Mouse (Mus musculus): ENCODE data around the gene Adam12.

Adam12 gene

GRCm38 (mm10) chr7:134150305-134150704, 81.6 kb downstream of the Adam12 start:
- DNase-seq (ENCODE audit: low spot score): no peak

- DNase-seq (ENCODE audit: low spot score): no peak
Observed at GRCm38 (mm10) chr7:134149351-134149750, 82.6 kb downstream of the Adam12 start.

DNA sequence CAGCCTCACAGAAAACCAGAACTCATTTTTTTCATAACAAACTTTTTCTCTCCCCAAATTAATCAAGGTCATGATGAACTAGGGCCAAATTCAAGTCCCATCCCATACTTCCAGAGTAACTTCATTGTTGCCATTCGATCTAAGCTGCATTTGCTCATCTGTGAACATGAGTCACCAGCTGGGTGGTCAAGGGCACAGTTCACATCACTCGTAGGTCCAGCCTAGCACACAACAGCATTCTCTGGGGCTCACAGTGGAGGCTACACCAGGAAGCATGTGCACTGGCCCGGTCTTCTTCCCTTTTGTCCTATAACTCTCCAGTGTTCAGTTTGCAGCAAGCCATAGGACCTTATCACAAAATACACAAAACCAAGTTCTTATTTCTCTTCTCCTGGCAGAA, 84.4 kb downstream of the Adam12 start:
- no peak for DNase-seq (ENCODE audit: low spot score)

DNA sequence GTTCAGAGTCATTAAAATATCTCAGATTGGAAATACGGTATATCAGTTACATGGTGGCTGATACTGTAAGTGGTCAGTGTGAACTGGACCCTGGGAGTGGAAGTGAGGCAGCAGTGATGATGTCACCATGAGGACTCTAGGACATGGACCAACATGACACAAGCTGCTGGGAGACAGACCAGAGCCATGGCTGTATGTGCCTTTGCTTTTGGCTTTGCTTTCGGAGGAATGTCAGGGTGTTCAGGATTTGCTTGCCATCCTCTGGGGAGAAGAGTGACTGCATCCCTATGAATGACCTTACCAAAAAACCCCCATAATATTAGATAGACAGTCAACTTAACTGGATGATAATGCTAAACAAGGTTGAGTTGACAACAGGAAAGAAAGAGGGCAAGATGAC, 85.1 kb downstream of the Adam12 start:
- DNase-seq (ENCODE audit: low spot score): no peak

DNA sequence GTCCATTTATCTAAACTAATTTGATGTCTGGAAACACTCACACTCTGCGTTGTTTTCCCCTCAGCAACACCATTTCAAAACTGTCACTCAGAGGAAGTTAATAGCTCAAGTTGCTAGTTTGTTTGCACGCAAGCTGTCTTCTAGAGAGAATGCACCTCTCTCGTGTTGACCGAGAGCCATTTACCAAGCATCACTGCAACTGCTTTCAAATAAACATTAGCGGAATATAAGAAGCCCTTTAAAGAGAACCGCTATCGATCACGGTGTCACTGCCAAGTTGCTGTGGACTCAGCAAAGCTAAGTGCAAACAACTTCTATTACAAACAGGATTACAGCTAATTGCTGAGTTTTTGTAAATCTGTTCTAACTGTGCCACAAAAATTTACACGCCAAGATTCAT, 87.8 kb downstream of the Adam12 start:
- no peak for DNase-seq (ENCODE audit: low spot score)

DNA sequence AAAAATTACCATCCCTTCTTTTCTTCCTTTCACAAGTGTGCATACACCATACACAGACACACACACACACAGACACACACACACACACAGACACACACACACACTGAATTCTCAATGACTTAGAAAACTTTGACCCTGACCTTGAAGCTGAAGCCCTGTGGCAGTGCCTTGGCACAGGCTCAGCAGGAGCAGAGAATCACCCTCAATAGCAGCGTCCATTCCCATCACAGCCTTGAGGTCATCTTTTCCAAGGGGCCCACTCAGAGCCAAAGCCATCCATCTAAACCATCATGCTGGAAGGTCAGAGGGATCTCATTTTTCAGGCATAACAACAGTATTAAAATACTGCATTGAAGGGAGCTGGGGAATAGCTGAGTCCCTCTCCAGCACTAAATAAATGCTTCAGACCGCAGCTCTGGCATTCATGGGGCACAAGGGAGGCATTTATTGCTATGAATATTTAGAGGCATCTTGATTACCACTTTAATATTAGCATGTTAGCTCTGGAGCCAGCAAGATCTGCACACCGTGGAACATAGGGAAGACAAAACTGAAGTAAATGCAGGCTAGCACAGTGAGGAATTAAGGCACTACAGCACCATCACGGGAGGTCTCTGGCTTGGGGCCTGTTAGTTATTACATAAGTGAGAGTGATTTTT, 92.5 kb downstream of the Adam12 start:
- no peak for DNase-seq (ENCODE audit: low spot score)

GRCm38 (mm10) chr7:134132323-134132722, 99.6 kb downstream of the Adam12 start:
- no peak for DNase-seq (ENCODE audit: low spot score)

DNA sequence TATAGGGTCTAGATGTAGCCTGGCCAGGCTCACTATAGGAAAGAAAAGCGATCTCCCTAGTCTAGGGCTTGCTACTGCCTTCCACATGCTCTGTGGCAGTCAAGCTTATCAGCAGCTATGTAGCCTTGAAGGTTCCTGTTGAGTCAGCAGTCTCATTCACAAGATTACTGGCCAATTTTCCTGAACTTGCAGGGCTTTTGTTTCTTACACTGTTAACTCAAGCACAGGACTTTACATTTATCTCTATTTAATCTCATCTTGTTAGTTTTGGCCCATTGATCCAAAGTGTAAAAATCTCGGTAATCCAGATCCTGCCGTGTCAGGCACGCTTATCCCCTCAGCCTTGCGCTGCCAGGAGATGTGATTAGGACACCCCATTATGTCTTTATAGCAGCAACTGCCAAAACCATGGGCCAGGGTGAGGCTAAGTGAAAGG, 103.8 kb downstream of the Adam12 start:
- no peak for DNase-seq (ENCODE audit: low spot score)

DNA sequence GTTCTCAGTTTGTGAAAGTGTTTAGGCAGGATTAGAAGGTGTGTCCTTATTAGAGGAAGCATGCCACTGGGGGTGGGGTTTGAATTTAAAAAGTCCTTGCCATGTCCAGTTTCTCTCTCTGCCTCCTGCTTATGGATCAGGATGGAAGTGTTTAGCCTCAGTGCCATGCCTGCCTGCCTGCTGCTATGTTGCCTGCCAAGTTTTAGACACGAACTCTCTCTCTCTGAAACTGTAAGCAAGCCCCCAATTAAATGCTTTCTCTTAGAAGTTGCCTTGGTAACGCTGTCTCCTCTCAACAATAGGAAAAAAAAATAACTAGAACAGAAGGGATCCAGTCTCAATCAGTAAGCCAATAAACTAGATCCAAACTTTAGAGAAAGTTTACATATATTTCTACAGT, 110.5 kb downstream of the Adam12 start:
- no peak for DNase-seq (ENCODE audit: low spot score)

DNA sequence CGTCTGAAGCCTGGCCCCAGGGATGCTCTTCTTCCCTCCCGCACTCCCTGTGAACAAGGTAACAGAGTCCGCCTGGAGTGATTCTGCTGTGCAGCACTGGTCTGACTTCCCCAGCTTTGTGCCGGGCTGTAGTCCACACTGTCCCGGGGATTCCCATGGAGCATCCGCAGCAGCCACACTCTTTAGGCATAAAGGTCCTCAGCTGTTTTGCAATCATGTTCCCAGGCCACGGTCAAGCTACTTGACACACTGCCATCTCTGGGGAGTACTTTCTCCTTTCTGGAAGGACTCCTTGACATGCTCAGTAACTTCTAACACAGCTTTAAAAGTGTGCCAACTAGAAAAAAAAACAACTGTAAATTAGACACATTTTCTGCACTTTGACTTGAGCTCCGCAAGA, 116.5 kb downstream of the Adam12 start:
- DNase-seq (ENCODE audit: low spot score): peak; percentile 98

- peak; percentile 51 for DNase-seq (ENCODE audit: low spot score)
Observed at GRCm38 (mm10) chr7:134114311-134115188, 117.4 kb downstream of the Adam12 start.

DNA sequence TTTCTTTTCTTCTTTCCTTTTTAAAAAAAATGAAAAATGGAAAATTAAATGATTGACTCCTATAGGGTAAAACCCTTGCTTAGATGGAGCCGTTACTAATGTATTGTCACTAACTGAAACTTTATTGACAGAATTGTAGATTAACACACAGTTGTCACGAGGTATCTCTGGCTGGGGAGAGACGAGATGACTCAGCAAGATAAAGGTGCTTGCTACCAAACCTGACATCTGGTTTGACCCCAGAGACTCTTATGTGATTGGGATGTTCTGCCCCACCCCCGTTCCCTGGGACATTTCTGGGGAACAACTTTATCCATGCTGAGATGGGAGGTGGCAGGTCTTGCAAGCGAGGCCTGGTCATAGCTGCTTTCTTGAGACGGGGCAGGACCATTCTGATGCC, 118.1 kb downstream of the Adam12 start:
- peak; percentile 21 for DNase-seq (ENCODE audit: low spot score)

- DNase-seq (ENCODE audit: low spot score): peak; percentile 49
Observed at GRCm38 (mm10) chr7:134110116-134110515, 121.8 kb downstream of the Adam12 start.

- no peak for DNase-seq (ENCODE audit: low spot score)
Observed at GRCm38 (mm10) chr7:134107849-134108248, 124.1 kb downstream of the Adam12 start.

- DNase-seq (ENCODE audit: low spot score): no peak
Observed at GRCm38 (mm10) chr7:134099010-134099409, 132.9 kb downstream of the Adam12 start.

- no peak for DNase-seq (ENCODE audit: low spot score)
Observed at GRCm38 (mm10) chr7:134097861-134098260, 134.1 kb downstream of the Adam12 start.

GRCm38 (mm10) chr7:134093871-134094270, 138.1 kb downstream of the Adam12 start:
- no peak for DNase-seq (ENCODE audit: low spot score)

GRCm38 (mm10) chr7:134090764-134091163, 141.2 kb downstream of the Adam12 start:
- DNase-seq (ENCODE audit: low spot score): peak; percentile 23

- DNase-seq (ENCODE audit: low spot score): no peak
Observed at GRCm38 (mm10) chr7:134090256-134090655, 141.7 kb downstream of the Adam12 start.

GRCm38 (mm10) chr7:134088548-134089347, 143.2 kb downstream of the Adam12 start:
- no peak for DNase-seq (ENCODE audit: low spot score)

DNA sequence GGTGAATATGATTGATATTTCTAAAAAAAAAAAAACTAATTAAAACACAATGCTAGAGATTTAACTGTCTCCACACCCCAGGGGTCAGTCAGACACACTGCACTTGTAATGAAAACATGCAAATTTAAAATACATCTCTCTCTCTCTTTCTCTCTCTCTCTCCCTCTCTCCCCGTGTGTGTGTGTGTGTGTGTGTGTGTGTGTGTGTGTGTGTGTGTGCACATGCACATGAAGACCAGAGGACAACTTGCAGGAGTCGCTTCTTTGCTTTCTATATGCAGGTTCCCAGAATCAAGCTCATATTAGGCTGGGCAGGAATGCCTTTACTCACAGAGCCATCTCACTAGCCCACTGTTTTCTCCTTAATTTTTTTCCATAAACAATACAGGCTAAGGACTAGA, 146.6 kb downstream of the Adam12 start:
- DNase-seq (ENCODE audit: low spot score): no peak

DNA sequence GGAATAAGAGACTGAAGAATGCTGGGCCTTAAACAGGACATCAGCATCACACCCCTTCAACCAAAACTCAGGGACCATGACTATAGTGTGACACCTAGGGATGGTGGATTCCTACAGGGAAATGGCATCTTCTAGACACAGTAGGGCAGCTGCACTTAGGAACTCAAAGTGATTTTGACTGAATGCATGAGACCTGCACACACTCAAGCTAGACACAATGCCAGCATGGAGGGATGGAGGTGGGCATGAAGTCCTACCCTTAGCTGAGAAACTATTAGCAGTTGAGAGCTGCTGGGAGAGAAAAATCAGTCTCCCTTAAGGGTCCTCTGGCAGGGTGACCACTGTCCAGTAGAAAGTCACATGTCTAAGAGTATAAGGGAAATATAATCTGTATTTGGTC, 147.0 kb downstream of the Adam12 start:
- no peak for DNase-seq (ENCODE audit: low spot score)
